Mouse (Mus musculus) lung, postnatal 4 days (tissue): ENCODE results near the gene Strn4.

Experiments used
- DNase-seq, 2 experiments: peaks; one replicate each; pipeline ENCODE4 v3.0.0; 2021

Gene Strn4

GRCm38 (mm10) chr7:16815351-16815941 is at the start of gene Strn4:
Gene Strn4, plus strand, starts transcription at chr7:16815889.
- DNase-seq: no peak

GRCm38 (mm10) chr7:16766443-16766842 is 49.2 kb upstream of the Strn4 start:
- no peak for DNase-seq

GRCm38 (mm10) chr7:16775888-16776287 is 39.8 kb upstream of the Strn4 start:
- DNase-seq: no peak

DNA sequence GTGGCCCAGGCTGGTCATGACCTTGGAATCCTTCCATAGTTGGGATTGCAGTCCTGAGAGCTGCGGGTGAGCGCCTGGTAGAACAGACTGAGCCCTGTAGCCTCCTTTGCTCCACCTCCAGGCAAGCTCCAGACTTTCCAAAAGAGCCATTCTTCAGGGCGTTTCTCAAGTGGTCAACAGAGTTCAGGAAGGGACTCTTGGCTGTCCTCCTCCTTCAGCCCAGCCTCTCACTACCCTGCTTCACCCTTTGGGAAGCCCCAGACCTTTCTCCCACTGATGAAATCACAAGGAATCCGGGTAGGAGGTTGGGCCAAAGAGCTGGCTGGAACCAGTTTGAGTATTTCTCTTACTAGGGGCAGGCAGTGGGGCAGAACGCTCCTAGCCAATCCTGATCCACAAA is 35.6 kb upstream of the Strn4 start:
- peak; percentile 66 to 85 for DNase-seq

DNA sequence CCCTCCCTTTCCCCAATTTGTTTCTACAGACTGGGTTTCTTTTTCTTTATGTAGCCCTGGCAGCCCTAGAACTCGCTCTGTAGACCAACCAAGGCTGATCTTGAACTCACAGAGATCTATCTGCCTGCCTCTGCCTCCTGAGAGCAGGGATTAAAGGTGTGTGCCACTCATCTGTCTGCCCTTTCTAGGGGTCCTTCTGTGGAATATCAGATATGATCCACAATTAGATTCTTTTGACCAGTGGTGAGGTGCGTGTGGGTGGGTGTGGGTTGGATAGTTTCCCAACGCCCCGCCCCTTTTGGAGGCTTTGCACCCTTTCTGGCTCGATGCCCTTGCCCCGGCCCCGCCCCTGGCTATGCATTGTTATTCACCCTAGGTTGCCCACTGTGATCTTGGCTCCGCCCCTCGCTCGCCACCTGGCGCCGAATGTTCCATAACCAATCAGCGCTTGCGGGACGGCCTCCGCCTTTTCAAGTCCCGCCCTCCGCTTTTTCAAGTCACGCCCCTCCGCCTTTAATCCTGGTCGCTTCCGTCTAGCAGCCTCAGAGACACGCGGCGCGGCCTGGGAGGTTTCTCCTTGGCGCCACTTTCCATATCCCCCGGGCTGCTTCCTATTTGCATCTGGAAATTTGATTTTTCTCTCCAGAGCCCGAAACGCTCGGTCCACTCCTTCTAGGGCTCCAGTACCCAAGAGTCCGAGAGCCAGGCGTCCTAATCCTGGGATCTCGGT is 34.7 kb upstream of the Strn4 start, which contains the start of gene Slc1a5:
TSS of gene Slc1a5 (plus strand) at position 516 of the 730 bp plus-strand sequence.
- DNase-seq: peak; percentile 97

DNA sequence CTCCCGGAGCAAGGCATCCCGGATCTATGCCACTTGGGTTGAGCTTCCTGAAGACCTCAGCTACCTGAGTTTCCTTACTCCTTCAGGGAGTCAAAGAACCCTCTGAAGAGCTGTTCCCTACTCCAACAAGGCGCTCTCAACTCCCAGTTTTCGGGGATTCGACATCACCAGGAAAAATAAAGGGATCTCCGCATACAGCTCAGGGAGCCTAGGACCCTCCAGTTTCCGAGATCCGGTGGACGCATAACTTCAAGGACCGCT is 34.2 kb upstream of the Strn4 start:
- no peak for DNase-seq

DNA sequence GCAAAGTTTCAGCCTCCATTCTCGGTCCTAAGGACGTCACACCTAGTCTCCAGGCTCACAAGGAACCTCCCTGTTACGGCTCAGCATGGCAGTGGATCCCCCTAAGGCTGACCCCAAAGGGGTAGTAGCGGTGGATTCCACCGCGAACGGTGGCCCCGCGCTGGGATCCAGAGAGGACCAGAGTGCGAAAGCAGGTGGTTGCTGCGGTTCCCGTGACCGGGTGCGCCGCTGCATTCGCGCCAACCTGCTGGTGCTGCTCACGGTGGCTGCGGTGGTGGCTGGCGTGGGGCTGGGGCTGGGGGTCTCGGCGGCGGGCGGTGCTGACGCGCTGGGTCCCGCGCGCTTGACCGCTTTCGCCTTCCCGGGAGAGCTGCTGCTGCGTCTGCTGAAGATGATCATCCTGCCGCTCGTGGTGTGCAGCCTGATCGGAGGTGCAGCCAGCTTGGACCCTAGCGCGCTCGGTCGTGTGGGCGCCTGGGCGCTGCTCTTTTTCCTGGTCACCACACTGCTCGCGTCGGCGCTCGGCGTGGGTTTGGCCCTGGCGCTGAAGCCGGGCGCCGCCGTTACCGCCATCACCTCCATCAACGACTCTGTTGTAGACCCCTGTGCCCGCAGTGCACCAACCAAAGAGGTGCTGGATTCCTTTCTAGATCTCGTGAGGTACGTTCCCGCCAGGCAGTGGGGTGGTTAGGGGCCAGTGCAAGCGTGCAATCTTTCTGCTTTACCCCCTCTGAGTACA is 33.7 kb upstream of the Strn4 start:
- peak; percentile 45 to 49 for DNase-seq

GRCm38 (mm10) chr7:16782555-16783125 is 33.0 kb upstream of the Strn4 start:
- peak in 1 of 2 experiments; percentile 23 for DNase-seq

- DNase-seq: peak; percentile 49
These were observed 32.4 kb upstream of the Strn4 start for GRCm38 (mm10) chr7:16783224-16783688.

GRCm38 (mm10) chr7:16783758-16784415 is 31.8 kb upstream of the Strn4 start:
- peak; percentile 82 to 91 for DNase-seq

- DNase-seq: peak; percentile 54 to 62
These were observed 31.2 kb upstream of the Strn4 start for GRCm38 (mm10) chr7:16784498-16784976.

GRCm38 (mm10) chr7:16785541-16786083 is 30.1 kb upstream of the Strn4 start:
- DNase-seq: no peak

DNA sequence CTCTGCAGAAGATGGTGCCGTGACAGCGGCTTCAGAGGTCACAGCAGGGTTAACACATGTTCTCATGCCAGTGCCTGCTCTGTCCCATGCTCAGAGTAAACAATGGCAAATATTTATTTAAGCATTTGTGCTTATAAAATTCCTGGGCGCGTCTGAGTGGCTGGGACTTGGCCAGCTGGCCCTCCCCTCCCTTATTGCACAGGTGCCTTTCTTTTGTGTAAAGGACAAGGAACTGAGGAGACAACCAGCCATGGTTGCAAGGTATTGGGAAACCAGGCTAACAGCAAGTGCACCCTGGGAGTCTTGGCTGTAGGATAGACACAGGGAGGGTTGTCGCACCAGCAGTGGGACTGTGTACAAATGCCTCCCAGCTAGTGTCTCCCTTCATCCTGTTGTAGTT is 23.4 kb upstream of the Strn4 start:
- peak; percentile 76 to 91 for DNase-seq

DNA sequence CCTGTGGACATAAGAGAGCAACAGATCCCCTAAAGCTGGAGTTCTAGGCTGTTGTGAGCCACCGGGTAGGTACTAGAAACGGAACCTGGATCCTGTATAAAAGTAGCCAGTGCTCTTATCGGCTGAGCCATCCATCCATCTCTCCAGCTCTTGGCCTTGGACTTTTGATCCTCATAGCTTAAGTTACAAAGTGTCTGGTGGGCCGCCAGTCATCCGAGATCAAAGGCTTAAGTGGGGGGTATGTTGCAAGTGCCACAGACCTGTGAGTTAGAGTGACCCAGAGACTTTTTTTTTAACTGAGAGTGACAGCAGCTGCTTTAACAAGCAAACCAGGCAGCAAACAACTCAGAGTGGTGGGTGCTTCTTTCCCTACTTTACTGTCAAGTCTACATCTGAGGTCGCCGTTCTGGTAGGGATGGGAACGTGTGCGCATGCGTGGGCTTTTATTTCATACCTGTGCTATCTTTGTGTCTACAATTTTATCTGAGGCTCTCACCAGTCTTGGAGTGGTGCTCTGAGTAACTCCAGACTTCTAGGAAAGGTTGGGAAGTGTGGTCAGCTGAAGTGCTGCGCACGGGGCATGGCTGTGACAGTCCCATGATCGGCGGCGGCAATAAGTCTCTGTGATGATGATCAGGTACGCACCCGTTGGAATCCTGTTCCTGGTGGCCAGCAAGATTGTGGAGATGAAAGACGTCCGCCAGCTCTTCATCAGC is 22.5 kb upstream of the Strn4 start:
- DNase-seq: peak; percentile 46 to 77

DNA sequence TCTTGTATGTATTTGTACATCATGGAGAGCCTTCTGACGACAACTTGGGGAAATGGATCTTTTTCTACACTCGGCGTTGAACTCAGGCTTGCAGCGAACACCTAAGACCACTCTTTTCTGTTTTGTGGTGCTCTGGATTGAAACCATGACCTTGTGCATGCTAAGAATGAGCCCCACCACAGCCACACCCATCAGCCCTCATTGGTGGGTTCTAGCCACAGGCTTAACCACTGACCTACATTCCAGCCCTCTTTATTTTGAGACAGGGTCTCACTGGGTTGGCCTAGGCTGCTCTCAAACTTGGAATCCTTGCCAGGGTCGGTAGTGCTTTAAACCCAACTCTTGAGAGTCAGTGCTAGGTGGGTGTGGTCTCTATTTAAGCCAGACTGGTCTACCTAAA is 20.8 kb upstream of the Strn4 start:
- no peak for DNase-seq

GRCm38 (mm10) chr7:16804409-16805028 is 11.2 kb upstream of the Strn4 start:
- DNase-seq: no peak

GRCm38 (mm10) chr7:16807936-16808335 is 7.8 kb upstream of the Strn4 start:
- DNase-seq: no peak

GRCm38 (mm10) chr7:16808647-16809046 is 7.0 kb upstream of the Strn4 start:
- peak in 1 of 2 experiments; percentile 42 for DNase-seq

DNA sequence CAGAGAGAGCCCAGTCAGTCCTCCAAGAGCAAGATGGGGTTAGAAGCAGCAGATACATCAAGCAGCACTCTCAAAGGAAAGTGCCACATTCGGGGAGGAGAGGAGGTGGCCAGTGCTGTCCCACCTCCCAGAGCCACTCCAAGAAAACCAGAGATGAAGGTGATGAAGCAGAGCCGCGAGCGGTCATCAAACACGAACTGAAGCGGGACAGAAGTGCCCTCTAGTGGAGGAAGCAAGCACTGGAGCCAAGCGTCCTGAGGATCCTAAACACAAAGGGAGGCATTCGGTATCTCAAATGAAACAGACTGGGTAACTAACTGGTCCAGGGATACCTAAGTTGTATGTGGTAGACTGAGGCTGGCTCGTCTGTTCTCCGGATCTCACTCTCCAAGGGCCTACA is 6.0 kb upstream of the Strn4 start:
- DNase-seq: peak; percentile 71 to 82

- no peak for DNase-seq
These were observed 5.2 kb upstream of the Strn4 start for GRCm38 (mm10) chr7:16810399-16810919.
